In genomic region chr10:39343551-39343950, GRCm38 (mm10) we compare ENCODE assay signal across 16 mouse cellular contexts. TPM values are rescaled to one million over a fixed set of nuclear protein-coding genes. Genes with fewer than 3 reads are reported as not detected.
DNase-seq lines count a peak whose midpoint lies in the region; ATAC-seq and TF ChIP-seq lines count a peak whose summit lies in the region.
"Had no signal": no experiment of that assay in that cellular context is flagged by ENCODE, and none has a peak within 500 bp of the region (broad histone marks: within the 10 kb centered on the region; RNA-seq: fewer than 3 reads in every experiment).

No protein-coding gene starts in this region.

- no peak overlapping the region for H3K9ac ChIP-seq in lung, postnatal 0 days (replicated peaks; ENCODE audit: low read depth)
- no peak overlapping the region for H3K9ac ChIP-seq in stomach, postnatal 0 days (ENCODE audit: low read length)
- H3K9ac ChIP-seq: limb, embryonic 15.5 days; stomach, embryonic 15.5 days had no signal

- H3K9me3 ChIP-seq in lung, postnatal 0 days (ENCODE audit: low read length): no peaks in the 10 kb centered on the region
- no peaks in the 10 kb centered on the region for H3K9me3 ChIP-seq in stomach, postnatal 0 days (ENCODE audit: control insufficient read depth, low read length)
- H3K9me3 ChIP-seq: limb, embryonic 15.5 days; stomach, embryonic 15.5 days had no signal

- no peak for TF ChIP-seq POLR2A in embryonic fibroblast, embryonic 13.5 days (IDR thresholded peaks at IDR 0.05; ENCODE audit: low read depth, low read length)

- TF ChIP-seq CTCF in embryonic fibroblast, embryonic 13.5 days (IDR thresholded peaks at IDR 0.05; ENCODE audit: borderline replicate concordance, insufficient read depth, low read length): no peak
- no peak for TF ChIP-seq CTCF in lung, postnatal 0 days (IDR thresholded peaks at IDR 0.05)
- no peak for TF ChIP-seq CTCF in stomach, postnatal 0 days (IDR thresholded peaks at IDR 0.05; ENCODE audit: low read depth)

- 0 out of 2 replicates have a peak overlapping the region, but pooled peaks have one; percentile 31 for H3K27ac ChIP-seq in embryonic fibroblast, embryonic 13.5 days (ENCODE audit: insufficient read depth, low read length)
- no peak overlapping the region for H3K27ac ChIP-seq in lung, postnatal 0 days (ENCODE audit: low read length)
- H3K27ac ChIP-seq in stomach, postnatal 0 days (replicated peaks): no peak overlapping the region
- H3K27ac ChIP-seq: left cerebral cortex, adult 2 months; limb, embryonic 15.5 days; macrophage; stomach, embryonic 15.5 days had no signal

- WGBS in lung, postnatal 0 days: 67% methylated on average over 1 of the region's 1 CpGs
- 47% methylated on average over 1 of the region's 1 CpGs for WGBS in stomach, postnatal 0 days

- no peak overlapping the region for H3K4me2 ChIP-seq in lung, postnatal 0 days (replicated peaks; ENCODE audit: low read depth, low read length)
- H3K4me2 ChIP-seq in stomach, postnatal 0 days (replicated peaks; ENCODE audit: low read depth): no peak overlapping the region
- H3K4me2 ChIP-seq: limb, embryonic 15.5 days; stomach, embryonic 15.5 days had no signal

- no peak overlapping the region for H3K4me3 ChIP-seq in embryonic fibroblast, embryonic 13.5 days (ENCODE audit: insufficient read depth, low read length)
- H3K4me3 ChIP-seq in lung, postnatal 0 days (ENCODE audit: low read depth, low read length): no peak overlapping the region
- H3K4me3 ChIP-seq in stomach, postnatal 0 days (ENCODE audit: low read depth, low read length): no peak overlapping the region
- H3K4me3 ChIP-seq: left cerebral cortex, adult 2 months; limb, embryonic 15.5 days; stomach, embryonic 15.5 days had no signal

- no peaks in the 10 kb centered on the region for H3K27me3 ChIP-seq in lung, postnatal 0 days (replicated peaks; ENCODE audit: insufficient read depth, low read length)
- no peaks in the 10 kb centered on the region for H3K27me3 ChIP-seq in stomach, postnatal 0 days (ENCODE audit: control insufficient read depth, insufficient read depth, low read length)
- H3K27me3 ChIP-seq: CH12.LX; limb, embryonic 15.5 days; Patski; stomach, embryonic 15.5 days had no signal

- intact Hi-C loops in heart, postnatal 10 days (cut with DNase I): no loop called here

- peak; percentile 32 to 46 for DNase-seq in heart, postnatal 10 days
- DNase-seq in heart, postnatal 4 days: no peak
- peak; percentile 54 for DNase-seq in lung, postnatal 0 days (ENCODE audit: low spot score)
- DNase-seq in stomach, postnatal 0 days (ENCODE audit: low spot score): no peak
- no peak for DNase-seq in right cerebral cortex, adult 2 months (ENCODE audit: low spot score in 2 of 2)
- DNase-seq: cerebellum, adult 18-20 months; kidney, adult 9 months had no signal

- no peak for TF ChIP-seq EP300 in lung, postnatal 0 days (IDR thresholded peaks at IDR 0.05)
- no peak for TF ChIP-seq EP300 in stomach, postnatal 0 days (optimal IDR thresholded peaks at IDR 0.05)

- peak; percentile 72 for ATAC-seq in lung, postnatal 0 days
- 0 out of 2 replicates have a peak, but pooled peaks have one; percentile 38 for ATAC-seq in stomach, postnatal 0 days (ENCODE audit: low FRiP score, low TSS enrichment)
- no peak for ATAC-seq in megakaryocyte-erythroid progenitor cell, adult 5-6 weeks (replicated peaks; ENCODE audit: low FRiP score, low TSS enrichment, poor library complexity, severe bottlenecking)
- ATAC-seq: midbrain, embryonic 16.5 days; Patski had no signal

- no peaks in the 10 kb centered on the region; the same call in 1 of the 2 replicates for H3K4me1 ChIP-seq in embryonic fibroblast, embryonic 13.5 days (ENCODE audit: control insufficient read depth, insufficient read depth, low read length)
- no peaks in the 10 kb centered on the region for H3K4me1 ChIP-seq in lung, postnatal 0 days (ENCODE audit: insufficient read depth, low read depth, low read length)
- H3K4me1 ChIP-seq in stomach, postnatal 0 days (replicated peaks; ENCODE audit: control insufficient read depth, insufficient read depth): no peaks in the 10 kb centered on the region
- H3K4me1 ChIP-seq: limb, embryonic 15.5 days; stomach, embryonic 15.5 days had no signal

- no peaks in the 10 kb centered on the region for H3K36me3 ChIP-seq in lung, postnatal 0 days (ENCODE audit: insufficient read depth, low read length)
- no peaks in the 10 kb centered on the region for H3K36me3 ChIP-seq in stomach, postnatal 0 days (ENCODE audit: control insufficient read depth, insufficient read depth, low read length)
- H3K36me3 ChIP-seq: limb, embryonic 15.5 days; stomach, embryonic 15.5 days had no signal

RNA-seq across cellular contexts. Expression of gene Fyn, which starts 25.1 kb away (rescaled TPM):
- total RNA-seq in heart, postnatal 10 days (2021): 10 to 100 TPM; 52.2 to 55.5 TPM
- total RNA-seq in heart, postnatal 4 days (2021): 10 to 100 TPM; 51.2 to 53.0 TPM
- polyA plus RNA-seq in embryonic fibroblast, embryonic 13.5 days (2011; ENCODE audit: insufficient read length, low read depth, missing spikeins): 56.4 and 64.6 TPM in 2 replicates
- 21.1 and 23.0 TPM in 2 replicates for polyA plus RNA-seq in lung, postnatal 0 days (2015; fragmentation: Nextera tagmentation; extraction: Ambion mirVana)
- 12.5 and 12.6 TPM in 2 replicates for polyA plus RNA-seq in stomach, postnatal 0 days (2015; fragmentation: Nextera tagmentation; extraction: Ambion mirVana)
- total RNA-seq in megakaryocyte-erythroid progenitor cell, adult 5-6 weeks (2014; fragmentation: Nextera tagmentation): 10.7 and 16.5 TPM in 2 replicates
- 29.4 and 37.7 TPM in 2 replicates for total RNA-seq in megakaryocyte-erythroid progenitor cell, adult 5-6 weeks (2017)

Comparison
In these comparisons a context has a peak if more than half of its experiments do, and no peak if none do; other contexts are left out.
1. DNase-seq: peak in heart, postnatal 10 days (2 of 2) and lung, postnatal 0 days (single experiment); none in heart, postnatal 4 days (single experiment), stomach, postnatal 0 days (single experiment) and right cerebral cortex, adult 2 months (0 of 2).